Mouse (Mus musculus) heart, embryonic 14.5 days (tissue): ENCODE data around the gene Gtf2h1. TPM values are rescaled to one million over a fixed set of nuclear protein-coding genes. Genes with fewer than 3 reads are reported as not detected.

Experiments used
- ATAC-seq: fragments of 200-750 bp; cut with Nextera tagmentation; 2 replicates; pipeline ENCODE4 v1.8.0; 2017; ENCODE audit warnings: low read depth, moderate TSS enrichment; ENCODE audit not compliant: insufficient number of reproducible peaks, insufficient read depth, low FRiP score
- H3K27ac ChIP-seq, 2 experiments: fragments of 200-500 bp in 1 of 2; fragments of 300-500 bp in 1 of 2; sonication (generic) in 1 of 2; replicated peaks in 1 of 2; 2 replicates each; pipeline ENCODE4 v1.5.1; 2012 to 2014; ENCODE audit warnings: low read depth in 2 of 2, low read length in 2 of 2, control low read depth in 1 of 2, mild to moderate bottlenecking in 1 of 2, mixed read lengths in 1 of 2; ENCODE audit not compliant: control insufficient read depth in 1 of 2, insufficient read depth in 1 of 2
- H3K27me3 ChIP-seq: fragments of 300-500 bp; sonication (generic); 2 replicates; pipeline ENCODE4 v1.6.1; 2014; ENCODE audit warnings: mild to moderate bottlenecking, low read length, control low read depth; ENCODE audit not compliant: control insufficient read depth, insufficient read depth
- H3K36me3 ChIP-seq: fragments of 300-500 bp; sonication (generic); 2 replicates; pipeline ENCODE4 v1.6.1; 2014; ENCODE audit warnings: mild to moderate bottlenecking, control low read depth, low read length, mixed read lengths; ENCODE audit not compliant: control insufficient read depth, insufficient read depth
- H3K4me1 ChIP-seq, 2 experiments: fragments of 200-500 bp in 1 of 2; fragments of 300-500 bp in 1 of 2; sonication (generic) in 1 of 2; 2 replicates each; pipeline ENCODE4 v1.6.1; 2012 to 2014; ENCODE audit warnings: low read length in 2 of 2, control low read depth in 1 of 2, mixed read lengths in 1 of 2; ENCODE audit not compliant: control insufficient read depth in 2 of 2, insufficient read depth in 2 of 2
- H3K4me2 ChIP-seq: fragments of 300-500 bp; sonication (generic); 2 replicates; pipeline ENCODE4 v1.6.1; 2014; ENCODE audit warnings: mild to moderate bottlenecking, low read length
- H3K4me3 ChIP-seq, 2 experiments: fragments of 200-500 bp in 1 of 2; fragments of 300-500 bp in 1 of 2; sonication (generic) in 1 of 2; 2 replicates each; pipeline ENCODE4 v1.5.1; 2012 to 2014; ENCODE audit warnings: low read length in 2 of 2, mild to moderate bottlenecking in 2 of 2, control low read depth in 1 of 2, low read depth in 1 of 2, moderate library complexity in 1 of 2; ENCODE audit not compliant: control insufficient read depth in 1 of 2, insufficient read depth in 1 of 2
- H3K9ac ChIP-seq: fragments of 300-500 bp; sonication (generic); 2 replicates; pipeline ENCODE4 v1.6.1; 2014; ENCODE audit warnings: mild to moderate bottlenecking, low read length
- H3K9me3 ChIP-seq: fragments of 300-500 bp; sonication (generic); 2 replicates; pipeline ENCODE4 v1.6.1; 2016; ENCODE audit warnings: low read length, control low read depth; ENCODE audit not compliant: control insufficient read depth
- WGBS: fragments of 180-500 bp; shearing (Covaris S2); extraction: QIAGEN DNeasy Blood & Tissue Kit; methylation state at CpG from one replicate; pipeline ENCODE4 v1.1.7; 2014; 5-methylcytosine and 5-hydroxymethylcytosine counted together
- polyA plus RNA-seq: library from polyadenylated mRNA; unstranded; fragments of >200 nt; fragmentation: Nextera tagmentation; extraction: Ambion mirVana; gene quantifications from 2 replicates; pipeline ENCODE4 v1.2.1, GENCODE M21; 2014

Gtf2h1 gene
- polyA plus RNA-seq, 1 experiment from 2014 or later: 27.9 TPM

DNA sequence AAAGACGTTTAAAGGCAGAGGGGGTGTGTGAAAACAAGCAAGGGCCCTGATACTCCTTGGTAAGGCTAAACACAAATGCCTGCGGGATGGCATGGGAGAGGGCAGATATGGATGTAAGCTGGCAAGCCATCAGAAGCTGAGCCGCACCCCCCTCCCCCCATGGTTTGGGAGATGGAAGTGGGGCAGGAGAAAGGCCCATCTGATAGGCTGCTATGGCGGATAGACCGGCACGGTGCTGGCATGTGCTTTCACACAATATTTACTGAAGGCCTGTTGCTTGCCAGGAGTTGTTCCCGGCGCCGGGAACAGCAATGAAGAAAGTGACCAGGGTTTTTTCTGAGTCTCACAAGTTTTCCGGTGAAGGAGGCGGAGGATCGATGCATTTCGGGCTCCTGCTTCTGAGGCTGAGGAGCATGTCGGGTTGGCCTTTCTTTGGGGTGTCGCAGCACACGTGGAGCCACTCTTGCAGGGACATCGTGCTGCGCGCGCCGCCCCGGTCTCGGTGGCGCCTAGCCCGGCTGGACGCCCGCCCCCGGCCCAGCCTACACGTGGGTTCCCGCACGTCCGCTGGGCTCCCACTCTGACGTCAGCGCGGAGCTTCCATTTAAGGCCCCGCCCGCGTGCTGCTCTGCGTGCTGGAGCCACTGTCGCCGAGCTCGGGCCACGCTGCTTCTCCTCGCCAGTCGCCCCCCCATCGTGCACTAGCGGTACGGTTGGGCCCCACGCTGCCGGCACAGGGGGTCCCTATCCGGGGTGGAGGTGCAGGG is 49.5 kb downstream of the Gtf2h1 start:
- Histone ChIP-seq H3K27me3 (no peaks in the 10 kb centered on the region), H3K9me3 (no peaks in the 10 kb centered on the region), H3K9ac (peak overlapping the region; percentile 98), H3K36me3 (peaks cover 31% of the 10 kb centered on the region), H3K4me3 (peak overlapping the region; percentile 71 to 88), H3K4me2 (peak overlapping the region; percentile 67), H3K4me1 (peaks cover 8 to 19% of the 10 kb centered on the region in 2 experiments), H3K27ac (peak overlapping the region; percentile 97 to 99)
- WGBS: under 1% methylated on average over 51 of the region's 51 CpGs
- peak; percentile 87 for ATAC-seq

DNA sequence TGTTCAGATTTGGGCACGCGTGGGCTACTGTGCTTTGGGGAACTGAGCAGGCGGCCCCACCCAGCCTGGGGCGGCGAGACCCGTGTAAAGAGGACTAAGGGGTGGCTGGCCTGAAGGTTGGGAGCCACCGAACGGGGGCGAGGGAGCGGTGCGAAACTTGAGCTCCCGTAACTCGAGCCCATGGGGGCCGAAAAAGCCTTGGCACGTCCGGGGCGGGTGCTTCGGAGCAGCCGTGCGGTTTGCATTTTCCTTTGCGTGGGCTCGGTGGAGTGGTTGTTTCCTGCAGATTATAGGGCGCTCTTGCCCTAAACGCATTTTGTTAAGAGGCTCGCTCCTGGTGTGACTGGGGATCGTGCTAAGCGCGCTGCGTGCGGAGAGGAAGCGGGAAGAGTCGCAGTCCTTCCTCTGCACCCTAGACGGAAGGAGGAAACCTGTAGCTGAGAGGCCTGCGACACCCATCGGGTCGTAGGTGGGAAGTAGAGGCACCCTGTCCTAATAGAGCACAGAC is 50.1 kb downstream of the Gtf2h1 start:
- Histone ChIP-seq H3K27me3 (no peaks in the 10 kb centered on the region), H3K36me3 (peaks cover 38% of the 10 kb centered on the region), H3K4me3 (peak overlapping the region; percentile 71 to 88), H3K4me1 (peaks cover 8 to 19% of the 10 kb centered on the region in 2 experiments), H3K4me2 (peak overlapping the region; percentile 67), H3K9me3 (no peaks in the 10 kb centered on the region), H3K9ac (peak overlapping the region; percentile 98), H3K27ac (peak overlapping the region; percentile 97 to 99)
- 0% methylated on average over 36 of the region's 36 CpGs for WGBS
- no peak for ATAC-seq

DNA sequence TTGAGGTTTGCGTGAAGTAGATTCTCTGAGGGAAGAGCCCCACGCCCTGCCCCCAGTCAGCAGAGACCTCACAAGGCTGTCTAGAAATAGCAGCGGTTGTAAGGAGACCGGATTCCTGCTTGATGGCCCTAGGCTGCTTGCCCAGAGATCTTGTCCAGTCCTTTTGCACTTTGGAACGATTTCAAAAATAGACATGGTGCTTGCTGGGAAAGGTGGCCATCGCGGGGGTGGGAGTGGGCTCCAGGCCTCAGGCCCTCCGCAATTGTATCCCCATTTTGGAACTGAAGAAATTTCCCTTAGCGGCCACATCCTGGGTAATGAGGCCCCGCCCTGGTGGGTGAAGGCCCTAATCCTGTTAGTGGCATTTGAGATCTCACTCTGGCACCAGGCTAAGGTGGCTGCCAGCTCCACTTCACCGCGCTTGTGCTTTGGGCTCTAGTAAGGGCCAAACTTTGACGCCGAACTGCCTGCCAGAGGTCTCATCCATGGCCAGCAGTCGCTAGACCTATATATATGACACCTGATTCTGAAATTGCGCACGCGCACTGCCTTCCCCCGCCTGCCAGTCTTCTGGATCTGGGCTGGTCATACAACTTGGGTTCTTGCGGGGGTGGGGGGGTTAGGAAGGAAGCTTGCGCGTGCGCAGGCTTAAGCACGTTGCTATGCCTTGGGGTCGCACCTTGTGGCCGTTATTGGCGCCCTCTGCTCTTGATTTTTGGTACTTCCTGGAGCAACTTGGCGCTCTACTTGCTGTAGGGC is 50.8 kb downstream of the Gtf2h1 start:
- Histone ChIP-seq H3K4me3 (peak overlapping the region; percentile 71 to 88), H3K36me3 (peaks cover 44% of the 10 kb centered on the region), H3K4me2 (peak overlapping the region; percentile 67), H3K27ac (peak overlapping the region; percentile 97 to 99), H3K27me3 (no peaks in the 10 kb centered on the region), H3K9me3 (no peaks in the 10 kb centered on the region), H3K9ac (peak overlapping the region; percentile 98), H3K4me1 (peaks cover 8 to 19% of the 10 kb centered on the region in 2 experiments)
- WGBS: under 1% methylated on average over 28 of the region's 28 CpGs
- ATAC-seq: peak; percentile 44

DNA sequence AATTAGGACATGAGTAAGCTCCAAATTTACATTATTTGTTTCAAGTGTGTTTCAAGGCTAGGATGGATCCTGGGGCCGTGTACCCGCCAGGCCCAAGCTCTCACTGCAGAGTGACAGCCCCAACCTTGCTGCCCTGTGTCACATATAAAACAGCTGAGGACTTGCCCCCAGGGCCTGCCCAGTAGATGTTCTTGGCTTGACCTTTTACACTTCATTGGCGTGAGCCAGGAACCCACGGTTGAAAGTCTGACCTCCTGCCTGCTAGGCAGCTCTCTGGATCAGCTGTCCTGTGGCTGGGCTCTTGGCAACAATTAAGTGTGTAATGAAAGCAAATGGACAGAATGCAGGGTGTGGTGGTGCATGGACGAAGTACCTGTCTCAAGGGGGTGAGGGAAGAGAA is 53.4 kb downstream of the Gtf2h1 start:
- ATAC-seq: no peak
- H3K4me3 ChIP-seq: no peak overlapping the region
- H3K4me2 ChIP-seq: no peak overlapping the region
- WGBS: 73% methylated on average over 5 of the region's 5 CpGs
- no peaks in the 10 kb centered on the region for H3K9me3 ChIP-seq
- H3K9ac ChIP-seq: peak overlapping the region; percentile 39; the same call in 1 of the 2 replicates
- no peak overlapping the region for H3K27ac ChIP-seq
- H3K27me3 ChIP-seq: no peaks in the 10 kb centered on the region
- H3K36me3 ChIP-seq: peaks cover 70% of the 10 kb centered on the region
- H3K4me1 ChIP-seq: peaks cover 8 to 19% of the 10 kb centered on the region in 2 experiments

DNA sequence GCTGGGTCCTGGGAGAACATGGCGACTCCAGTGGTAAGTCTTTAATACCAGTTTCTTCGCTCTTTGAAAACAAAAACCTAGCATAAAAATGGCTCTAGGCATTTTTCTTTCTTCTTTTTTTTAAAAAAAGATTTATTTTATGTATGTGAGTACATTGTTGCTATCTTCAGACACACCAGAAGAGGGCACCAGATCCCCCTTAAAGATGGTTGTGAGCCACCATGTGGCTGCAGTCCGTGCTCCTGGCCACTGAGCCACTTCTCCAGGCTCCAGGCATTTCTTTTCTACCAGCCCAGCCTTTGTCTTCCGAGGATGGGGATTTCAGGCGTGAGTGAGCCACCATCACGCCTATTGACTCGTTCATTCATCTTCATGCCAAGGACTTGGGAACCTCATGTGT is 55.1 kb downstream of the Gtf2h1 start:
- WGBS: 80% methylated on average over 7 of the region's 7 CpGs
- Histone ChIP-seq H3K36me3 (peaks cover 88% of the 10 kb centered on the region), H3K4me2 (no peak overlapping the region), H3K27ac (no peak overlapping the region), H3K4me3 (no peak overlapping the region), H3K9me3 (no peaks in the 10 kb centered on the region), H3K4me1 (peaks cover 0 to 11% of the 10 kb centered on the region in 2 experiments; a peak in 3 of 4 replicates), H3K27me3 (no peaks in the 10 kb centered on the region), H3K9ac (no peak overlapping the region)
- no peak for ATAC-seq

DNA sequence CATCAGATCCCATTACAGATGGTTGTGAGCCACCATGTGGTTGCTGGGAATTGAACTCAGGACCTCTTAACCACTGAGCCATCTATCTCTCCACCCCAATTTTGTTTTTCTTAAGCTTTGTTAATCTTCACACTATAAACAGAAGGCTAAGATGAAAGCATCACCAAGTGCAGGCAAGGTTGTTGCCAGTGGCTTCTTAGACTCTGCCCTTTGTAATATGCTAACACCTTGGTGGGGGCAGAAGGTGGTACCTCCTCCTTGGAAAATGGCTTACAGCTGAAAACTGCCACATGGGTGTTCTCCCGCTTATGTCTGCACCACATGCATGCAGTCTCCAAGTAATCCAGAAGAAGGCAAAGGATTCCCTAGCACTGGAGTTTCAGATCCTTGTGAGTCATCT is 56.8 kb downstream of the Gtf2h1 start:
- Histone ChIP-seq H3K4me2 (no peak overlapping the region), H3K4me1 (peaks cover 0 to 8% of the 10 kb centered on the region in 2 experiments; a peak in 3 of 4 replicates), H3K27me3 (no peaks in the 10 kb centered on the region), H3K9ac (no peak overlapping the region), H3K4me3 (no peak overlapping the region), H3K27ac (no peak overlapping the region), H3K9me3 (no peaks in the 10 kb centered on the region), H3K36me3 (peaks cover 88% of the 10 kb centered on the region)
- WGBS: 89% methylated on average over 1 of the region's 1 CpGs
- no peak for ATAC-seq

DNA sequence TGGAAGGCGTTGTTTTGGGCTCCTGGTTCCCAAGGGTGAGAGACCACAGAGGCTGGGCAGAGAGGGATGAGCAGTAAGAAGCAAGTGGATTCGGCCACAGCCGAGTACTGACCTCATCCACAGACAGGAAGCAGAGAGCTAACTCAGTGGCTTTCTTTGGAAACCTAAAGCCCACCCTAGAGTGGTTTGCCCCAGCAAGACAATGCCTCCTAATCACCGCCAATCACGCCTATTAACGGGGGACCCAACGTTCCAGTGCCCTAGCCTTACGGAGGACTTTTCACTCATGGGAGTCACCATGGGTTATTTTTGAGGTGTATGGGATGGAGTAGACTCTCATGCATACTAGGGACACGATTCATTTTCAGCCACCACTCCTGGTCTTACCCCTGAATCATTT is 57.5 kb downstream of the Gtf2h1 start:
- Histone ChIP-seq H3K27me3 (no peaks in the 10 kb centered on the region), H3K4me3 (no peak overlapping the region), H3K9ac (no peak overlapping the region), H3K4me1 (peaks cover 0 to 3% of the 10 kb centered on the region in 2 experiments; a peak in 3 of 4 replicates), H3K36me3 (peaks cover 81% of the 10 kb centered on the region), H3K4me2 (no peak overlapping the region), H3K27ac (no peak overlapping the region), H3K9me3 (no peaks in the 10 kb centered on the region)
- no peak for ATAC-seq
- WGBS: 78% methylated on average over 9 of the region's 9 CpGs
